Mouse (Mus musculus) kidney, postnatal 25 days (tissue): ENCODE measurements around the gene Hoxc12.

Experiments
- DNase-seq, 2 experiments: peaks; one replicate each; pipeline ENCODE4 v3.0.0; 2021; ENCODE audit warnings: mixed read lengths in 2 of 2

Gene Hoxc12

GRCm38 (mm10) chr15:102965003-102965891 lies 28.7 kb downstream of the Hoxc12 start:
- DNase-seq: peak in 1 of 2 experiments; percentile 47

GRCm38 (mm10) chr15:102965892-102966775 lies 29.6 kb downstream of the Hoxc12 start:
- DNase-seq: peak; percentile 96 to 99

DNA sequence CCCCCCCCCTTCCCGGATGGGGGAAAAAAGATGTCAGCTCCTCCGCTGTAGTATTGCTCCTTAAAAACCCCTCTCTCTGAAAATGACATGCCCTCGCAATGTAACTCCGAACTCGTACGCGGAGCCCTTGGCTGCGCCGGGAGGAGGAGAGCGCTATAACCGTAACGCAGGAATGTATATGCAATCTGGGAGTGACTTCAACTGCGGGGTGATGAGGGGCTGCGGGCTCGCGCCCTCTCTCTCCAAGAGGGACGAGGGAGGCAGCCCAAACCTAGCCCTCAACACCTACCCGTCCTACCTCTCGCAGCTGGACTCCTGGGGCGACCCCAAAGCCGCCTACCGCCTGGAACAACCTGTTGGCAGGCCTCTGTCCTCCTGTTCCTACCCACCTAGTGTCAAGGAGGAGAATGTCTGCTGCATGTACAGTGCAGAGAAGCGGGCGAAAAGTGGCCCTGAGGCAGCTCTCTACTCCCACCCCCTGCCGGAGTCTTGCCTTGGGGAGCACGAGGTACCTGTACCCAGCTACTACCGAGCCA lies 30.3 kb downstream of the Hoxc12 start, which contains the start of gene Hoxc10:
Gene Hoxc10 (plus strand): TSS at position 21 of the 536 bp plus-strand sequence.
- peak in 1 of 2 experiments; percentile 68 for DNase-seq

DNA sequence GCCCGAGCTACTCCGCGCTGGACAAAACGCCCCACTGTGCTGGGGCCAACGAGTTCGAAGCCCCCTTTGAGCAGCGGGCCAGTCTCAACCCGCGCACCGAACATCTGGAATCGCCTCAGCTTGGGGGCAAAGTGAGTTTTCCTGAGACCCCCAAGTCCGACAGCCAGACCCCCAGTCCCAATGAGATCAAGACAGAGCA lies 30.7 kb downstream of the Hoxc12 start, which contains the start of gene Hoxc5:
Gene Hoxc5 (plus strand): TSS at position 132 of the 199 bp plus-strand sequence.
- no peak for DNase-seq

- DNase-seq: peak; percentile 48 to 70
These were observed 31.2 kb downstream of the Hoxc12 start for GRCm38 (mm10) chr15:102967511-102968397.

- no peak for DNase-seq
These were observed 32.7 kb downstream of the Hoxc12 start for GRCm38 (mm10) chr15:102969296-102969695.

- DNase-seq: peak; percentile 68 to 72
These were observed 34.2 kb downstream of the Hoxc12 start for GRCm38 (mm10) chr15:102970740-102971139.

DNA sequence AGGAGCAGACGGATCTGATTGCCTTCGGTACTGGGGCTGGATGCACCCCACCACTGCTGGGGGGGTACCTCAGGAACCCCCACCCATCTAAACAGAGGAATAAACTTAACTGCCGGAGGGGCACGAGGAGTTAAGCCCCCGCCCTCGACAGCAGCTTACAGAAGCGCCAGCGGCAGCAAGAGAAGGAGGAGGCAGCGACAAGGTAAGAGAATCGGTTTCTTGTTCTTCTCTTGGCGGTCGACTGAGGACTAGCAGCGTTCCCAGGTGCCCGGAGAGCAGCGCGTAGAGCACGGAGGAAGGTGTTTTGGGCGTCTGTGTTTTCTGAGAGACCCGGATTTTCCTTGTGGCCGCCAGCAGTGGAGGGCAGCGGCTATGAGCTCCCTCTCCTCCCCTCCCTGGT lies 35.7 kb downstream of the Hoxc12 start:
- DNase-seq: no peak

DNA sequence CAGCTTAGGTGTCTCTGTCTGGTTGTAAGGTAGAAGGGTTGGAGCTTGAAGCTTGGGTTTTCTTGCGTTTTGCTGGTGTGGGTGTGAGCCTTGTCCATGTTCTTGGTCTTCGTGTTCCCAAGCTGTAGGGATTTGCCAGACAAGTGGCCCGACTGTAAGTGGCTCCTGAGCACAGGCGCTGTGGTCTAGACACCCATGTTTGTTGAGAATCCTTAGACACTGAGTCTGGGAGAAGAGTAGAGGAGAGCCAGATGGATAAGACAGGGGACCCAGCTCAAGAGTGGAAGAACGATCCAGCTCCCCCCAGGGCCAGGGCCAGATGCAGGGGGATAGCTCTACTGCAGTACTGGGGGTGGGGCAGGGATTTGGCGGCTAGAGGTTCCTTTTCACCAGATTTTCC lies 36.2 kb downstream of the Hoxc12 start:
- DNase-seq: no peak

DNA sequence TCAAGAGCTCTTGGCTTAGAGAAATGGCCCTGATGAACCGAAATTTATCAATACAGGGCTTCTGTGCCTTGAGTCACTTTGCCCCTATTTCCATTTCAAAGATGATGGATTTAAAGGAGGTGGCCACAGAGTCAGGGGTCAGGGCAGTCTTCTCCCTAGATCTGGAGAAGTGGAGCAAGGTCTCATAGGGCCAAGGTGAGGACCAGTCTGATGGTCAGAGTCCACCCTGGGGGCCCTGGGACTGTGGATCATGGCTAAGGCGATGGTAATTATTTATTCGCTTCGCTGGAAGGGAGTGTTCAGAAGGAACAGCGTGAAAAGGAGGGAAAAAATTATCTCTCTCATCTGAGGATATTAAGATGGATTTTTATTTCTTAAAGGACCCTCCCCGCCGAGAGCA lies 38.5 kb downstream of the Hoxc12 start:
- peak in 1 of 2 experiments; percentile 58 for DNase-seq

DNA sequence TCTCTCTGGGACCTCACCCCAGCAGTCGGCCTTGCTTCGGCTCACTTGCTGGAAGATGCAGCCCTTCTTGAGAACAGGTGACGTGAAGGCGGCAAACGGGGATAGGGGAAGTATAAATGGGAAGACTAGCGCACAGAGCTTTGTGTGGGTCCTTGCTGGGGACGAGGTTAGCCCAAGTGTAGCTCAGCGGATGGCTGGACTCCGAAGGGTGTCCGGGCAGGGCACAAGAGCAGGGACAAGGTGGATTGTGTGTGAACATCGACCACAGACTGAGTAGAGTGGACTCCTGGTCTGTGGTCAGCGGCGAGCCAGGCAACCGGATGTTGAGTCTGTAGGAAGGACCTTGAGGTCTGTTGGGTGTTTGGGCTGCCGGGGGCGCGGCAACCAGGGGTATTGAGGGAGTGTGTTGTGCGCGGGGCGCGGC lies 39.1 kb downstream of the Hoxc12 start:
- peak; percentile 59 to 84 for DNase-seq

GRCm38 (mm10) chr15:102976171-102976570 lies 39.6 kb downstream of the Hoxc12 start, which contains the start of gene Hoxc9:
Hoxc9 (plus strand) TSS chr15:102976439.
- DNase-seq: peak in 1 of 2 experiments; percentile 67

- peak in 1 of 2 experiments; percentile 68 for DNase-seq
These were observed 40.3 kb downstream of the Hoxc12 start for GRCm38 (mm10) chr15:102976631-102977422.

DNA sequence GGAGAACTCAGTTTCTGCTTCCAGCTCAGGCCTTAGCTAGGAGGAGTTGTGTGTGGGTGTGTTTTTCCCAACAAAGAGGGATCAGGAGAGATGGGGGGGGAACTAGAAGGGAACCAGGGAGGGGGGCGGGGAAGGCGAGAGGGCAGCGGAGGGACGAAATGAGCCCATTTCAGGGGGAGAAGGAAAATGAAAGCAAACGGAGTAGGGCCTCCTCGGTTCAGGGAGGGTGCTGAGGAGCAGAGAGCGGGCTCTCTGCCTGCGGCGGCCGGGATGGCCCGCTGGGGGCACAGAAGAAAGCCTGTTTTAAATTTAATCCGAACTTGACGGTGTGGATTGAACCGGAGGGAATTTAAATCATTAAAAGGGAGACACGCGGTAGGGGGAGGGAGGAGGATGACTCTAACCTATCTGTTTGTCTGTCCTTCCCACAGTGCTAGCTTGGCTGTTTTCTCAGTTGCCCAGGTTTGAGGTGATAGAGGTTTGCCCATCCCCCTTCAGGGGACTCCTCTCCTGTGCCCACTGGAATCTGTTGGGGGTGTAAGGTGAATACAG lies 40.9 kb downstream of the Hoxc12 start:
- no peak for DNase-seq

GRCm38 (mm10) chr15:102978615-102979515 lies 42.3 kb downstream of the Hoxc12 start:
- DNase-seq: no peak

- no peak for DNase-seq
These were observed 43.4 kb downstream of the Hoxc12 start for GRCm38 (mm10) chr15:102979936-102980335.

- DNase-seq: no peak
These were observed 43.8 kb downstream of the Hoxc12 start for GRCm38 (mm10) chr15:102980352-102980751.

DNA sequence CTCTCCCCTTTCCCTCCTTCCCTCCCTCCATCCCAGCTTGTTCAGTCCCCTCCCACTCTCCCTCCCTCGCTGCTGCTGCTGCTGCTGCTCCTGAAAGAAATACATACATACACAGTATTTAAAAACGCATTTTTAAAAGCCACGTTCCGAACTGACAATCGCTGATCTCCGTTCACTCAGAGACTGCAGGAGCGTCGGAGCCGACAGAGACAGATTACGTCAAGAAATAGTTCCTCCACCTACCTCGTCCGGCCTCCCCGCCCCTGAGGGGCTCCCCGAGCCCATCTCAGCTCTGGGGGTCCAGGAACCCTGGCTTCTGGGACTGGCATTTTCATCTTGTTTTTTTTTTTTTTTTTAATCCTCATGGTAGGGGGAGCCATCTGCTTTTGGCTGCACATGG lies 44.4 kb downstream of the Hoxc12 start:
- DNase-seq: peak in 1 of 2 experiments; percentile 62

- peak; percentile 79 for DNase-seq
These were observed 45.1 kb downstream of the Hoxc12 start for GRCm38 (mm10) chr15:102981379-102982288.
